Mouse (Mus musculus) heart, adult 2 months (tissue): Measurements from ENCODE around the gene Ppp1r11.

Experiments
- CTCF ChIP-seq: fragments of 200-600 bp; IDR thresholded peaks from 2 replicates; pipeline ENCODE4 v1.8.1; 2022; ENCODE audit warnings: antibody characterized with exemption, mild to moderate bottlenecking, moderate library complexity
- EP300 ChIP-seq: fragments of 200-500 bp; IDR thresholded peaks from 2 replicates; pipeline ENCODE4 v1.6.1; 2011; ENCODE audit warnings: low read depth, low read length, control low read depth; ENCODE audit not compliant: insufficient read depth

- TF ChIP-seq CTCF (no peak), EP300 (no peak)
Observed at GRCm38 (mm10) chr17:36989437-36989836, 37.9 kb upstream of the Ppp1r11 start, which contains the start of gene H2-M5.
